Mouse (Mus musculus): ENCODE results near the gene Gab1. TPM values are rescaled to one million over a fixed set of nuclear protein-coding genes. Genes with fewer than 3 reads are reported as not detected.

Gene Gab1
- polyA plus RNA-seq, 1 experiment from 2014 or later: 10.4 TPM

DNA sequence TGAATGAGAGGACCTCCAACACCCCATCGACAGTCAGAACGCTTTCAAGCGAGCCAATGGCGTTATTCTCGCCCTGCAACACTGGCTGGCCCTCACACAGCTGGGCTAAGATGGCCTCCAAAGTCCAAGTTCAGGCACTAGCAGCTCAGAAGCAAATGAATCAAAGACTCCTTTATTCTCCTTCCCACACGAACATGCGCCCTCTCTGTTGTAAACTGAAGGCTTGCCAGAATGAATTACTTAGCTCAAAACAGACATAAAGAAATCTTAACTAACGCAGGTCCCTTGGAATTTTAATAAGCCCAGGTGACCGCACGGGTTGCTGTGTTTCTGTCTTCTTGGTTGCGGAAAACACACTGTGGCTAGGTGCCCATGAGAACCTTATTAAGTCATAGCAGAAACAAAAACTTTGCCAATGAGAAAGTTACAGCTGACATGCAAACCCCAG lies 10.4 kb downstream of the Gab1 start:
- Histone ChIP-seq H3K4me1 (replicated peaks) (peaks cover 59% of the 10 kb centered on the region), H3K4me3 (no peak overlapping the region), H3K27ac (peak overlapping the region; percentile 73), H3K36me3 (no peaks in the 10 kb centered on the region), H3K4me2 (no peak overlapping the region), H3K27me3 (no peaks in the 10 kb centered on the region), H3K9me3 (no peaks in the 10 kb centered on the region), H3K9ac (no peak overlapping the region)
- 49% methylated on average over 11 of the region's 11 CpGs for WGBS
- peak; percentile 27; the same call in 1 of the 2 replicates for ATAC-seq (ENCODE audit: low FRiP score)

- Histone ChIP-seq H3K9me3 (no peaks in the 10 kb centered on the region), H3K27ac (0 out of 2 replicates have a peak overlapping the region, but pooled peaks have one; percentile 2), H3K4me2 (no peak overlapping the region), H3K4me3 (no peak overlapping the region), H3K36me3 (no peaks in the 10 kb centered on the region), H3K4me1 (replicated peaks) (peaks cover 52% of the 10 kb centered on the region), H3K9ac (no peak overlapping the region), H3K27me3 (no peaks in the 10 kb centered on the region)
- no peak for ATAC-seq (ENCODE audit: low FRiP score)
- WGBS: 76% methylated on average over 11 of the region's 11 CpGs
Measured at GRCm38 (mm10) chr8:80868801-80869323, 11.5 kb downstream of the Gab1 start.

- H3K36me3 ChIP-seq: no peaks in the 10 kb centered on the region
- no peak overlapping the region for H3K4me3 ChIP-seq
- no peak overlapping the region for H3K9ac ChIP-seq
- 80% methylated on average over 12 of the region's 12 CpGs for WGBS
- ATAC-seq (ENCODE audit: low FRiP score): no peak
- H3K4me1 ChIP-seq (replicated peaks): peaks cover 52% of the 10 kb centered on the region
- H3K27me3 ChIP-seq: no peaks in the 10 kb centered on the region
- no peaks in the 10 kb centered on the region for H3K9me3 ChIP-seq
- no peak overlapping the region for H3K27ac ChIP-seq
- H3K4me2 ChIP-seq: no peak overlapping the region
Measured at GRCm38 (mm10) chr8:80868006-80868702, 12.2 kb downstream of the Gab1 start.

DNA sequence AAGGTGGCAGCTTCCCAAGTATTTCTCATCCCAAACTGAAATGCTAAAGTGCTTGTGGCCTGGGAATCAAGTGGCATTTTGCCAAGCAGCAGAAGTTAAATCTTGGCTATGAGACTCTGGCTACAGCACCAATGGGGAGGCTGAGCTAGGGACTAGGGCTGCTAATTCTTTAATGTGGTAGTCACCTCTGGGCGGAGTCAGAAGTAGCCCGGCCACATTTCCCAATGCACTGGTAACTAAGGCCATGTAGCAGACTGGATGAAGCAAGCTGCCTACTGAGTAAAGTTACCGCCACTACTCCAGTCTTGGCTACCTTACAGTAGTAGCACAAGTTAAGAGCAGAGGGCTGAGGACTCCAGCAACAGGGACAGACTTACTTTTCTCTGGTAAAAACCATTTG lies 12.7 kb downstream of the Gab1 start:
- H3K4me3 ChIP-seq: no peak overlapping the region
- H3K9me3 ChIP-seq: no peaks in the 10 kb centered on the region
- peaks cover 48% of the 10 kb centered on the region for H3K4me1 ChIP-seq (replicated peaks)
- no peaks in the 10 kb centered on the region for H3K27me3 ChIP-seq
- no peak overlapping the region for H3K27ac ChIP-seq
- no peak for ATAC-seq (ENCODE audit: low FRiP score)
- 89% methylated on average over 3 of the region's 3 CpGs for WGBS
- no peaks in the 10 kb centered on the region for H3K36me3 ChIP-seq
- no peak overlapping the region for H3K9ac ChIP-seq
- H3K4me2 ChIP-seq: no peak overlapping the region

GRCm38 (mm10) chr8:80865181-80865784 lies 15.0 kb downstream of the Gab1 start:
- H3K27me3 ChIP-seq: no peaks in the 10 kb centered on the region
- ATAC-seq (ENCODE audit: low FRiP score): 0 out of 2 replicates have a peak, but pooled peaks have one; percentile 19
- H3K4me2 ChIP-seq: no peak overlapping the region
- no peak overlapping the region for H3K4me3 ChIP-seq
- H3K9me3 ChIP-seq: no peaks in the 10 kb centered on the region
- peaks cover 33% of the 10 kb centered on the region for H3K4me1 ChIP-seq (replicated peaks)
- no peaks in the 10 kb centered on the region for H3K36me3 ChIP-seq
- H3K9ac ChIP-seq: no peak overlapping the region
- 61% methylated on average over 8 of the region's 8 CpGs for WGBS
- peak overlapping the region; percentile 64 for H3K27ac ChIP-seq

DNA sequence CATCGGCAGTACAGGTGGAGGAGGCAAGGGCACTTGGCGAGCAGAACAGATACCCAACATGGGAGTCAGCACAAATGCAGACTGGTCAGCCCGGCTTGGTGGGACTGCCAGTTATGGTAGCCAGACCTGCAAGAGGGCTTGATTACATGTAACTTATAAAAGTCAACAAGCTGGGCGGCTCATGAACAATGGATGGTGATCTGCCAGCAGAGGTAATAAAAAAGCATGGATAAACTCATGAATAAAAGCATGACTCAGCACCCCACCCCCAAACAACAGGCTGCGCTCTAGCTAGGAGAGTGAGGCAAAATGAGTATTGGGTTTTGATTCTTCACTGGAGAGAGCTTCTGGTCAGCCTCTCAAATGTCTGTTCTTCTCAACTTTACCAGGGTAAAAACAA lies 16.9 kb downstream of the Gab1 start:
- Histone ChIP-seq H3K9me3 (no peaks in the 10 kb centered on the region), H3K27ac (no peak overlapping the region), H3K4me3 (no peak overlapping the region), H3K4me1 (replicated peaks) (peaks cover 24% of the 10 kb centered on the region), H3K27me3 (no peaks in the 10 kb centered on the region), H3K4me2 (no peak overlapping the region), H3K36me3 (no peaks in the 10 kb centered on the region), H3K9ac (no peak overlapping the region)
- 81% methylated on average over 5 of the region's 5 CpGs for WGBS
- no peak for ATAC-seq (ENCODE audit: low FRiP score)

DNA sequence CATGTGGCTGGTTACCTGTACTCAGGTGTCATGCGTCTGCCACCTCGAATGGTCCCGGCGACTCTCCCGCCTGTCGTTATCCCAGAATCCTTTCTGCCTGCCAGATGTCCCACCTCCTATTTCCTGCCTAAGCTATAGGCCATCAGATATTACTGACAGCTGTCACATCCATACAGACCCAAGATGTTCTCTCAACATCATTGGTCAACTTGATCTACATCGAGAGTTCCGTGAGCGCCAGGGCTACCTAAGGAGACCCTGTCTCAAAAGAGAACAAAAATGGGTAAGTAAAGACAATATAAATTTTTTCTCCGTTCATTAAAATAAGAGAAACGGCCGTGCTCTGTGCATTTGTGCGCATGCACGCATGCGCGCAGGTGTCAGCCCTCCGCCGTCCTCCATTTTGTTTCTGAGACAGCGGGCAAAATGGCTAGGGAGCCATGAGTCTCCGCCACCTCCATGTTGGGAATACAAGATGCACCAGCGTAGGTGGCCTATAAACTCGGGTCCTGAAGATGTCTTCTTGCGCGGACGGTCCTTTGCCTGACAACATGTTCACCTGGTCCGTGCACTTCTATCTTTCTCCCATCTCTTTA lies 21.0 kb downstream of the Gab1 start:
- Histone ChIP-seq H3K9me3 (no peaks in the 10 kb centered on the region), H3K4me3 (no peak overlapping the region), H3K27ac (no peak overlapping the region), H3K36me3 (no peaks in the 10 kb centered on the region), H3K4me2 (no peak overlapping the region), H3K27me3 (no peaks in the 10 kb centered on the region), H3K9ac (no peak overlapping the region), H3K4me1 (replicated peaks) (peaks cover 8% of the 10 kb centered on the region; the same call in 1 of the 2 replicates)
- 98% methylated on average over 26 of the region's 26 CpGs for WGBS
- ATAC-seq (ENCODE audit: low FRiP score): no peak

- Histone ChIP-seq H3K4me2 (no peak overlapping the region), H3K36me3 (no peaks in the 10 kb centered on the region), H3K9me3 (no peaks in the 10 kb centered on the region), H3K27ac (no peak overlapping the region), H3K4me1 (replicated peaks) (peaks cover 17% of the 10 kb centered on the region), H3K9ac (no peak overlapping the region), H3K27me3 (no peaks in the 10 kb centered on the region), H3K4me3 (no peak overlapping the region)
- ATAC-seq (ENCODE audit: low FRiP score): no peak
- WGBS: 90% methylated on average over 12 of the region's 12 CpGs
Measured at GRCm38 (mm10) chr8:80857851-80858367, 22.4 kb downstream of the Gab1 start.

GRCm38 (mm10) chr8:80857128-80857527 lies 23.2 kb downstream of the Gab1 start:
- Histone ChIP-seq H3K27me3 (no peaks in the 10 kb centered on the region), H3K4me3 (no peak overlapping the region), H3K9ac (no peak overlapping the region), H3K9me3 (no peaks in the 10 kb centered on the region), H3K36me3 (no peaks in the 10 kb centered on the region), H3K4me1 (replicated peaks) (peaks cover 18% of the 10 kb centered on the region), H3K27ac (no peak overlapping the region), H3K4me2 (no peak overlapping the region)
- 74% methylated on average over 3 of the region's 3 CpGs for WGBS
- ATAC-seq (ENCODE audit: low FRiP score): no peak

- no peak overlapping the region for H3K27ac ChIP-seq
- H3K9me3 ChIP-seq: no peaks in the 10 kb centered on the region
- H3K9ac ChIP-seq: no peak overlapping the region
- H3K27me3 ChIP-seq: no peaks in the 10 kb centered on the region
- H3K36me3 ChIP-seq: no peaks in the 10 kb centered on the region
- WGBS: 66% methylated on average over 6 of the region's 6 CpGs
- no peak overlapping the region for H3K4me3 ChIP-seq
- H3K4me2 ChIP-seq: no peak overlapping the region
- peak; percentile 70 for ATAC-seq (ENCODE audit: low FRiP score)
- H3K4me1 ChIP-seq (replicated peaks): peaks cover 18% of the 10 kb centered on the region
Measured at GRCm38 (mm10) chr8:80856606-80857005, 23.7 kb downstream of the Gab1 start.

GRCm38 (mm10) chr8:80853622-80854021 lies 26.7 kb downstream of the Gab1 start:
- H3K9ac ChIP-seq: no peak overlapping the region
- no peak for ATAC-seq (ENCODE audit: low FRiP score)
- no peaks in the 10 kb centered on the region for H3K36me3 ChIP-seq
- peaks cover 18% of the 10 kb centered on the region for H3K4me1 ChIP-seq (replicated peaks)
- WGBS: 81% methylated on average over 13 of the region's 13 CpGs
- no peak overlapping the region for H3K27ac ChIP-seq
- no peaks in the 10 kb centered on the region for H3K27me3 ChIP-seq
- no peaks in the 10 kb centered on the region for H3K9me3 ChIP-seq
- no peak overlapping the region for H3K4me2 ChIP-seq
- H3K4me3 ChIP-seq: no peak overlapping the region

GRCm38 (mm10) chr8:80853208-80853607 lies 27.1 kb downstream of the Gab1 start:
- no peak for ATAC-seq (ENCODE audit: low FRiP score)
- no peaks in the 10 kb centered on the region for H3K9me3 ChIP-seq
- no peak overlapping the region for H3K9ac ChIP-seq
- 83% methylated on average over 6 of the region's 6 CpGs for WGBS
- H3K4me3 ChIP-seq: no peak overlapping the region
- H3K4me1 ChIP-seq (replicated peaks): peaks cover 21% of the 10 kb centered on the region
- H3K27ac ChIP-seq: no peak overlapping the region
- H3K4me2 ChIP-seq: no peak overlapping the region
- no peaks in the 10 kb centered on the region for H3K27me3 ChIP-seq
- H3K36me3 ChIP-seq: no peaks in the 10 kb centered on the region
